Mouse (Mus musculus) spleen, adult 2 months (tissue): ENCODE data around the gene Psmd1. TPM values are rescaled to one million over a fixed set of nuclear protein-coding genes. Genes with fewer than 3 reads are reported as not detected.

Experiments
- DNase-seq, 2 experiments: peaks; one replicate each; pipeline versions ENCODE4 v3.0.0 to v3.0.0-alpha.2; 2012 to 2021; ENCODE audit warnings: low spot score in 2 of 2, low read depth in 1 of 2
- H3K27ac ChIP-seq: fragments of 200-500 bp; 2 replicates; pipeline ENCODE4 v1.5.1; 2012; ENCODE audit warnings: low read length, inconsistent platforms; ENCODE audit not compliant: insufficient read depth
- H3K27me3 ChIP-seq: fragments of 200-500 bp; 2 replicates; pipeline ENCODE4 v1.6.1; 2012; ENCODE audit warnings: mild to moderate bottlenecking, moderate library complexity, low read length, inconsistent platforms; ENCODE audit not compliant: control insufficient read depth, insufficient read depth
- H3K36me3 ChIP-seq: fragments of 200-500 bp; 2 replicates; pipeline ENCODE4 v1.6.1; 2012; ENCODE audit warnings: mild to moderate bottlenecking, low read length, inconsistent platforms; ENCODE audit not compliant: control insufficient read depth, insufficient read depth
- H3K4me1 ChIP-seq: fragments of 200-500 bp; 2 replicates; pipeline ENCODE4 v1.6.1; 2011; ENCODE audit warnings: inconsistent platforms; ENCODE audit not compliant: control insufficient read depth, insufficient read depth, insufficient read length
- H3K4me3 ChIP-seq: fragments of 200-500 bp; 2 replicates; pipeline ENCODE4 v1.5.1; 2011; ENCODE audit warnings: mild to moderate bottlenecking, inconsistent platforms; ENCODE audit not compliant: insufficient read depth, insufficient read length; ENCODE audit errors: extremely low read depth
- CTCF ChIP-seq: fragments of 200-500 bp; IDR thresholded peaks from 2 replicates; pipeline ENCODE4 v1.5.1; 2011; ENCODE audit warnings: mild to moderate bottlenecking, inconsistent platforms; ENCODE audit not compliant: insufficient read depth, insufficient read length, insufficient replicate concordance; ENCODE audit errors: extremely low read depth
- POLR2A ChIP-seq: fragments of 200-500 bp; IDR thresholded peaks from 2 replicates; pipeline ENCODE4 v1.6.1; 2011; ENCODE audit warnings: low read depth, low read length, inconsistent platforms
- WGBS: fragments of 180-500 bp; shearing (Covaris S2); methylation state at CpG from one replicate; pipeline ENCODE4 v1.1.7; 2018; 5-methylcytosine and 5-hydroxymethylcytosine counted together
- polyA plus RNA-seq: library from polyadenylated mRNA; depleted of rRNA; stranded (reverse); fragments of >200 nt; gene quantifications from 2 replicates; pipeline ENCODE4 v1.2.3, GENCODE M21; 2012

Gene Psmd1
- polyA plus RNA-seq, 1 experiment: 19.8 TPM

DNA sequence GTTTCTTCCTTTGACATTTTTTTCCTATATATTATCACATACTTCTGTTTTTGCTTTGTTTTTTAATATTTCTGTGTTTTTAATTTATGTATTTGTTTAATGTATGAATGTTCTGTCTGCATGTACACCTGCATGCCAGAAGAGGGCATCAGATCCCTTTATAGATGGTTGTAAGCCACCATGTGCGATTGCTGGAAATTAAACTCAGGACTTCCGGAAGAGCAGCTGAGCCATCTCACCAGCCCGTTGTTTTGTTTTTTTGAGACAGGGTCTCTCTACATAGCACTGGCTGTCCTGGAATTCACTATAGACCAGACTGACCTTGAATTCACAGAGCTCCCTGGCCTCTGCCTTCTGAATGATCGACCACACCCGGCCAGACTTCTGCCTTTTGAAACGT is 1.7 kb upstream of the Psmd1 start:
- H3K27me3 ChIP-seq: no peaks in the 10 kb centered on the region
- H3K27ac ChIP-seq: no peak overlapping the region
- TF ChIP-seq POLR2A: no peak
- TF ChIP-seq CTCF: no peak
- DNase-seq: no peak
- no peak overlapping the region for H3K4me3 ChIP-seq
- H3K4me1 ChIP-seq: peaks cover 5% of the 10 kb centered on the region; the same call in 1 of the 2 replicates
- 71% methylated on average over 6 of the region's 6 CpGs for WGBS
- no peaks in the 10 kb centered on the region for H3K36me3 ChIP-seq

DNA sequence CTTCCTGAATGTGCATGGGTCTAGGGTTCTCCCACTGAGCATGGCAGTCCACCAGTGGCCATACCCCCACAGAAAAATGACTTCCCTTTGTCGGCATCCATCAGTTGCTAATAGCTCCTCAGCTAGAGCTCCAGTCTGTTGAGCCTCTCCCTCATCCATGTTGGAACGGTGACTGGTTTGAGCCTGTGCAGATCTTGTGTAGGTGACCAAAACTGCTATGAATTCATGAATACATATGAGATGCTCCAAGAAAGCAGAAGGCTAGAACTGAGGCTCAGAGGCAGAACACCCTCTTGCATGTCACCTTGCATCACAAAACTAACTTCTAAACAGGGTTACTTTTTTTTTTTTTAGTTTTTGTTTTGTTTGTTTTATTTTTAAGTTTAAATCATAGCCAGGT is 12.4 kb downstream of the Psmd1 start:
- H3K4me3 ChIP-seq: no peak overlapping the region
- TF ChIP-seq CTCF (no peak), POLR2A (no peak)
- peaks cover 31% of the 10 kb centered on the region for H3K36me3 ChIP-seq
- H3K4me1 ChIP-seq: no peaks in the 10 kb centered on the region
- 95% methylated on average over 2 of the region's 2 CpGs for WGBS
- DNase-seq: no peak
- H3K27me3 ChIP-seq: no peaks in the 10 kb centered on the region
- H3K27ac ChIP-seq: no peak overlapping the region

DNA sequence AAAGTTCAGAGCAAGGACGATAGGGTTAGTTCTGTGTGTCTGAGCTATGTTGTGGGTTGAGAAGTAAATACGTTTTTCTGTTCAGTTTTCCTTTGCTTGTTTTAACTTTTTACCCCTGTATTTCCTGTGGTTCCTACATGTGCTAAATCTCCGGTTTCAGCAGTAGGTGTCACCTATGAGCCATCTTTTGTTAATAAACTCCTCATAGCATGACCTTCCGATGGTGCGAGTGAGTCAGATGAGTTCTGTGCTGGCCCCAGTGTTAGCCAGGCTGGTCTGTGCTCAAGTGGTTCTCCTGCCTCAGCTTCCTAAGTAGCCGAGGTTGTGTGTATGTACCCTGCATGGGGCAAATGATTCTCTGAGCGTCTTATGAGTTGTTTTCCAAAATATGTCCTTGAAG is 30.2 kb downstream of the Psmd1 start:
- H3K27me3 ChIP-seq: no peaks in the 10 kb centered on the region
- TF ChIP-seq POLR2A: no peak
- no peak for TF ChIP-seq CTCF
- peaks cover 18% of the 10 kb centered on the region for H3K36me3 ChIP-seq
- DNase-seq: no peak
- no peak overlapping the region for H3K27ac ChIP-seq
- WGBS: 84% methylated on average over 7 of the region's 7 CpGs
- no peaks in the 10 kb centered on the region for H3K4me1 ChIP-seq
- no peak overlapping the region for H3K4me3 ChIP-seq

DNA sequence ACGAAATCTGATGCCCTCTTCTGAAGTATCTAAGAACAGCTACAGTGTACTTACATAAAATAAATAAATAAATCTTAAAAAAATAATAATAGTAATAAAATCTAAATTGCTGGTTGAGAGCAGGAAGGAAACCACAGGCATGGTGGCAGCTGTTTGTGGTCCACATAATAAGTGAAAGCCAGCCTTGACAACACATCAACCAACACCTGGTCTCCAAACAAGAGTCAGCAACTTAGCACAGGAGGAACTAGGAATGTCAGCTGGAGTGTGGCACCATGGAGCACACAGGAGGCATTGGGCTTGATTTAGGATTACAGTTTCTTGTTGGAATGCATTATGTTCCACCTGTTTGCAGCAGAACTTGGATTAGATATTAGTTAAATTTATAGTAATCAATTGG is 40.9 kb downstream of the Psmd1 start:
- peaks cover 4% of the 10 kb centered on the region; the same call in 1 of the 2 replicates for H3K36me3 ChIP-seq
- DNase-seq: no peak
- H3K4me3 ChIP-seq: no peak overlapping the region
- no peak overlapping the region for H3K27ac ChIP-seq
- H3K4me1 ChIP-seq: no peaks in the 10 kb centered on the region
- TF ChIP-seq CTCF: no peak
- no peak for TF ChIP-seq POLR2A
- H3K27me3 ChIP-seq: no peaks in the 10 kb centered on the region
- 97% methylated on average over 1 of the region's 1 CpGs for WGBS

DNA sequence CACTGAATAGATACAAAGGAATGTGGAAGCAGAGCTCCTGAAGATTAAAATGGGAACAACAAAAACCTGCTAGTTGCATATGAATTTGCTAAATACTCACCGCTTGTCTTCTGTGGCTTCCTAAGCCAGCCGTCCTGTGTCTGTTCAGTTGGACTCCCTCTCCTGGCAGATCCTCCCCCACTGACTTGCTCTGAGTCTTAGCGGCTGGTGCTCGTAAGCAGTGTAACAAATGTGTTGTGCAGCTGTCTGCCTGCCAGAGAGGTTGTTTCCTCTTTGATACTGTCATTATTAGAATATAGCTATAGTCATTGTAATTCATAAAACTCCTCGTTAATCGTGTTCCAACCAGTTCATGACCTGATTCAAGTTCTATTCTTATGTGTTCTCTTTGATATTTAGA is 47.6 kb downstream of the Psmd1 start, which contains the start of gene Htr2b:
TSS of gene Htr2b (minus strand) at position 192 of the 400 bp plus-strand sequence.
- no peaks in the 10 kb centered on the region for H3K4me1 ChIP-seq
- no peak for TF ChIP-seq CTCF
- TF ChIP-seq POLR2A: no peak
- H3K4me3 ChIP-seq: no peak within 1 kb of the TSS
- WGBS: 77% methylated on average over 6 of the region's 6 CpGs
- DNase-seq: no peak
- no peak within 1 kb of the TSS for H3K27ac ChIP-seq
- peaks cover 2% of the 10 kb centered on the region for H3K36me3 ChIP-seq
- H3K27me3 ChIP-seq: no peaks in the 10 kb centered on the region

DNA sequence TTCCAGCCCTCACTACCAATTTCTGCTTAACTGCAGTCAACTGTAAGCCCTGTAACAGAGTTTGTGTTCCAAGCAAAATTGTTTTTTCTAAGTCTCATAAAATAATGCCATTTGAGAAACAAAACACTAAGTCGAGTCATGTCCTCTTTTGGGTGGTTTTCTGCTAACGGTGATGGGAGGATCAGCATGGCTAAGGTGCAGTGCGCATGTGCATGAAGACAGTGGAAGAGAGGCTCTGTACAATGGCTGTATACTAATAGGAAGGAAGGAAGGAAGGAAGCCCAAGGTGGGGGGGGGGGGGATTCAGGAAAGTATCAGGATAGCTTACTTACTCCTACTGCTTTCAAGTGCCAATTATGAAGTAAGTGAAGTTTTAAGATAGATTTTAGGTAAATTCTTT is 50.0 kb downstream of the Psmd1 start:
- TF ChIP-seq CTCF (no peak), POLR2A (no peak)
- WGBS: 82% methylated on average over 3 of the region's 3 CpGs
- Histone ChIP-seq H3K27me3 (no peaks in the 10 kb centered on the region), H3K36me3 (peaks cover 7% of the 10 kb centered on the region), H3K27ac (no peak overlapping the region), H3K4me1 (no peaks in the 10 kb centered on the region), H3K4me3 (no peak overlapping the region)
- DNase-seq: no peak

DNA sequence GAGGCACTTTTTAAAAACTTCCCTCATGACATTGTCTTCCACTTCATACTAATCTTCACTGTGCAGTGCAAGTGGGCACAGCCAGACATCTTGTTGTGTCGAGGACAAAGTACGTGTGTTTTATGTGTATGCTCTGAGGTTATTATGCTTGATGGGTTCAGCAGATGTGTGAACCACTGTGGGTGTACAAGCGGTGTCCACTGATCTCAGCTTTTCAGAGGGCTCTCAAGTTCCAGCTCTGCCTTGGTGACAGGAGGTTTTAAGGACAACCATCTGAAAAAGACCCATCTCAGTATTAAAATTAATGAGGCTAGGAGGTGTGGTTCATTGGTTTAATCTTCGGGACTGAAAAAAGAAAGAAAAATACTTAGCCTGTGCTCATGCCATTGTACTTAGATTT is 55.4 kb downstream of the Psmd1 start:
- Histone ChIP-seq H3K27me3 (no peaks in the 10 kb centered on the region), H3K4me1 (no peaks in the 10 kb centered on the region), H3K4me3 (no peak overlapping the region), H3K36me3 (peaks cover 21% of the 10 kb centered on the region), H3K27ac (no peak overlapping the region)
- DNase-seq: no peak
- TF ChIP-seq POLR2A (no peak), CTCF (no peak)
- WGBS: 96% methylated on average over 4 of the region's 4 CpGs

DNA sequence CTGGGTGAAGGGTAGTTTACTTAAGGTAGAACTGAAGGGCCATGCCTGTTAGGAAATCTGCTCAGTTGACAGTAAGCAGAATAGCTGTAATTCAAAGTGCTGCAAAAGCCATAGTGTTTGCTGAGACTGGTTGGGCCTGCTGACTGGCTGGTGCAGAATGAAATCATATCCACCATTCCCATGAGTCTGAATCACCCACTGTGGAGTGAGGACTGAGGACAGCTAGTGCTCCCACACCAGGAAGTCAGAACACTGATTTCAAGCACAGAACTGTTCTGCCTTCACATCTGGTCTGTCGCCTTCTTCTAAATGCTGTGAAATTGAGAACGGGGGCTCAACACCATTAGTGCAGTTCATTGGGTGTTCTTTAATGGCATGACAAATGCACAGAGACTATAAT is 61.8 kb downstream of the Psmd1 start:
- Histone ChIP-seq H3K27me3 (no peaks in the 10 kb centered on the region), H3K36me3 (peaks cover 26% of the 10 kb centered on the region), H3K4me1 (no peaks in the 10 kb centered on the region), H3K27ac (no peak overlapping the region), H3K4me3 (no peak overlapping the region)
- no peak for TF ChIP-seq CTCF
- no peak for TF ChIP-seq POLR2A
- DNase-seq: no peak
- 96% methylated on average over 2 of the region's 2 CpGs for WGBS
